Mouse (Mus musculus) urinary bladder, postnatal 14 days (tissue): ENCODE results near the gene Dnajb12.
"Not testable (repeated sequence)": the region's sequence is repeated elsewhere in the genome, so short reads cannot be mapped to it uniquely, and the experiment has no call there.

Experiments used
- DNase-seq: peaks from one replicate; pipeline ENCODE4 v3.0.0; 2021; ENCODE audit warnings: low spot score

The Dnajb12 gene

GRCm38 (mm10) chr10:59870038-59870437 is 9.3 kb upstream of the Dnajb12 start:
- DNase-seq, result no peak

- DNase-seq, result not testable (repeated sequence)
Observed at GRCm38 (mm10) chr10:59872651-59873050, 6.7 kb upstream of the Dnajb12 start.

- DNase-seq, result no peak
Observed at GRCm38 (mm10) chr10:59873206-59873605, 6.2 kb upstream of the Dnajb12 start.

GRCm38 (mm10) chr10:59873613-59874012 is 5.7 kb upstream of the Dnajb12 start:
- DNase-seq, result no peak

- DNase-seq, result peak; percentile 58
Observed at GRCm38 (mm10) chr10:59875396-59875795, 4.0 kb upstream of the Dnajb12 start.

GRCm38 (mm10) chr10:59876698-59877097 is 2.7 kb upstream of the Dnajb12 start:
- DNase-seq, result not testable (repeated sequence)

- DNase-seq, result no peak
Observed at GRCm38 (mm10) chr10:59877421-59878117, 1.8 kb upstream of the Dnajb12 start.

- DNase-seq, result no peak
Observed at GRCm38 (mm10) chr10:59878823-59879222, 533 bp upstream of the Dnajb12 start.

GRCm38 (mm10) chr10:59880029-59880386 is 652 bp downstream of the Dnajb12 start:
- no peak for DNase-seq

GRCm38 (mm10) chr10:59880837-59881236 is 1.5 kb downstream of the Dnajb12 start:
- no peak for DNase-seq

GRCm38 (mm10) chr10:59884327-59885173 is 5.2 kb downstream of the Dnajb12 start:
- DNase-seq, result peak; percentile 56

GRCm38 (mm10) chr10:59885174-59886080 is 6.1 kb downstream of the Dnajb12 start:
- DNase-seq, result no peak

GRCm38 (mm10) chr10:59886081-59886466 is 6.7 kb downstream of the Dnajb12 start:
- no peak for DNase-seq

GRCm38 (mm10) chr10:59887432-59887831 is 8.1 kb downstream of the Dnajb12 start:
- DNase-seq, result no peak

GRCm38 (mm10) chr10:59889339-59889738 is 10.0 kb downstream of the Dnajb12 start:
- DNase-seq, result no peak

- no peak for DNase-seq
Observed at GRCm38 (mm10) chr10:59889953-59890751, 10.8 kb downstream of the Dnajb12 start.

- peak; percentile 54 for DNase-seq
Observed at GRCm38 (mm10) chr10:59892977-59893376, 13.6 kb downstream of the Dnajb12 start.

- peak; percentile 88 for DNase-seq
Observed at GRCm38 (mm10) chr10:59894251-59895160, 15.2 kb downstream of the Dnajb12 start.

GRCm38 (mm10) chr10:59895460-59896186 is 16.3 kb downstream of the Dnajb12 start:
- no peak for DNase-seq

GRCm38 (mm10) chr10:59896211-59896610 is 16.9 kb downstream of the Dnajb12 start:
- no peak for DNase-seq
